ENCODE assay signal across 8 mouse cellular contexts in genomic region chr19:5808955-5809711, GRCm38 (mm10). TPM values are rescaled to one million over a fixed set of nuclear protein-coding genes. Genes with fewer than 3 reads are reported as not detected.
DNase-seq lines count a peak whose midpoint lies in the region; ATAC-seq and TF ChIP-seq lines count a peak whose summit lies in the region.

No protein-coding gene starts in this region.

- no peak for TF ChIP-seq POLR2A in bone marrow, adult 2 months (IDR thresholded peaks at IDR 0.05; ENCODE audit: borderline replicate concordance, control insufficient read depth, low read depth, low read length)

- TF ChIP-seq CTCF in bone marrow, adult 2 months (IDR thresholded peaks at IDR 0.05; ENCODE audit: control insufficient read depth, insufficient read depth, low read length), result no peak
- TF ChIP-seq CTCF in forebrain, postnatal 0 days (IDR thresholded peaks at IDR 0.05; ENCODE audit: low read depth), result no peak

- H3K4me3 ChIP-seq in kidney, embryonic 15.5 days (replicated peaks), result no peak overlapping the region
- H3K4me3 ChIP-seq in bone marrow, adult 2 months (replicated peaks; ENCODE audit: control insufficient read depth, low read depth, low read length), result no peak overlapping the region
- H3K4me3 ChIP-seq in forebrain, postnatal 0 days (ENCODE audit: low read depth, low read length), result no peak overlapping the region
- H3K4me3 ChIP-seq in midbrain, embryonic 15.5 days, result no peak overlapping the region

- H3K4me2 ChIP-seq in kidney, embryonic 15.5 days, result no peak overlapping the region
- no peak overlapping the region for H3K4me2 ChIP-seq in forebrain, postnatal 0 days (ENCODE audit: low read depth)
- no peak overlapping the region for H3K4me2 ChIP-seq in midbrain, embryonic 15.5 days

- ATAC-seq in kidney, embryonic 15.5 days (replicated peaks; ENCODE audit: low FRiP score), result no peak
- no peak for ATAC-seq in forebrain, postnatal 0 days
- no peak for ATAC-seq in midbrain, embryonic 15.5 days (replicated peaks)
- ATAC-seq in frontal cortex, adult (ENCODE audit: low TSS enrichment), result no peak

- H3K9ac ChIP-seq in kidney, embryonic 15.5 days, result no peak overlapping the region
- no peak overlapping the region for H3K9ac ChIP-seq in forebrain, postnatal 0 days
- H3K9ac ChIP-seq in midbrain, embryonic 15.5 days, result no peak overlapping the region

- DNase-seq in kidney, postnatal 14 days, result no peak
- DNase-seq in forebrain, postnatal 0 days, result no peak
- no peak for DNase-seq in natural killer cell, adult 2 months (ENCODE audit: low spot score in 2 of 2)
- no peak for DNase-seq in spleen, adult 18-20 months

- H3K9me3 ChIP-seq in kidney, embryonic 15.5 days (replicated peaks), result no peaks in the 10 kb centered on the region
- no peaks in the 10 kb centered on the region for H3K9me3 ChIP-seq in forebrain, postnatal 0 days (ENCODE audit: low read length)
- H3K9me3 ChIP-seq in midbrain, embryonic 15.5 days, result no peaks in the 10 kb centered on the region

- peak overlapping the region; percentile 91 for H3K27ac ChIP-seq in kidney, embryonic 15.5 days
- H3K27ac ChIP-seq in bone marrow, adult 2 months (ENCODE audit: control insufficient read depth, insufficient read depth, low read depth, low read length, poor library complexity), result 0 out of 2 replicates have a peak overlapping the region, but pooled peaks have one; percentile 30
- H3K27ac ChIP-seq in forebrain, postnatal 0 days (ENCODE audit: low read depth, low read length), result peak overlapping the region; percentile 95
- H3K27ac ChIP-seq in midbrain, embryonic 15.5 days, result peak overlapping the region; percentile 92; the same call in 1 of the 2 replicates

- no peaks in the 10 kb centered on the region for H3K36me3 ChIP-seq in kidney, embryonic 15.5 days
- no peaks in the 10 kb centered on the region for H3K36me3 ChIP-seq in forebrain, postnatal 0 days (ENCODE audit: insufficient read depth)
- no peaks in the 10 kb centered on the region for H3K36me3 ChIP-seq in midbrain, embryonic 15.5 days (replicated peaks)

- peaks cover 84% of the 10 kb centered on the region for H3K4me1 ChIP-seq in kidney, embryonic 15.5 days
- peaks cover 4% of the 10 kb centered on the region for H3K4me1 ChIP-seq in bone marrow, adult 2 months (ENCODE audit: control insufficient read depth, insufficient read depth, low read length)
- H3K4me1 ChIP-seq in forebrain, postnatal 0 days (ENCODE audit: insufficient read depth), result peaks cover 47% of the 10 kb centered on the region
- H3K4me1 ChIP-seq in midbrain, embryonic 15.5 days, result peaks cover 57% of the 10 kb centered on the region

- no peaks in the 10 kb centered on the region for H3K27me3 ChIP-seq in kidney, embryonic 15.5 days
- no peaks in the 10 kb centered on the region for H3K27me3 ChIP-seq in forebrain, postnatal 0 days (ENCODE audit: insufficient read depth, low read length)
- H3K27me3 ChIP-seq in midbrain, embryonic 15.5 days (replicated peaks), result no peaks in the 10 kb centered on the region

- 64% methylated on average over 14 of the region's 14 CpGs for WGBS in kidney, embryonic 15.5 days
- WGBS in bone marrow, adult 2 months, result 82% methylated on average over 14 of the region's 14 CpGs
- WGBS in forebrain, postnatal 0 days, result 60% methylated on average over 14 of the region's 14 CpGs
- 62% methylated on average over 14 of the region's 14 CpGs for WGBS in midbrain, embryonic 15.5 days

RNA-seq across cellular contexts. Expression of gene Scyl1, which starts 37.9 kb away (rescaled TPM):
- polyA plus RNA-seq in kidney, embryonic 15.5 days (2015; fragmentation: Nextera tagmentation; extraction: Ambion mirVana), result 69.6 and 76.0 TPM in 2 replicates
- 26.8 and 38.8 TPM in 2 replicates for polyA plus RNA-seq in bone marrow, adult 2 months (2011; ENCODE audit: insufficient read depth, insufficient read length, low replicate concordance, missing spikeins)
- 79.8 and 98.1 TPM in 2 replicates for total RNA-seq in forebrain, postnatal 0 days (2014; rRNA removed)
- polyA plus RNA-seq in forebrain, postnatal 0 days (2015; fragmentation: Nextera tagmentation; extraction: Ambion mirVana), result 62.7 and 68.8 TPM in 2 replicates
- 87.6 and 94.7 TPM in 2 replicates for polyA plus RNA-seq in midbrain, embryonic 15.5 days (2015; fragmentation: Nextera tagmentation; extraction: Ambion mirVana)

Comparison
In these comparisons a context has a peak if more than half of its experiments do, and no peak if none do; other contexts are left out.
1. H3K27ac ChIP-seq: peak in every context shown above with its lines; median percentile 95 in forebrain, postnatal 0 days; 92 in midbrain, embryonic 15.5 days; 91 in kidney, embryonic 15.5 days; 30 in bone marrow, adult 2 months.